Mouse (Mus musculus): ENCODE results near the gene Asb8. TPM values are rescaled to one million over a fixed set of nuclear protein-coding genes. Genes with fewer than 3 reads are reported as not detected.

Gene Asb8
- polyA plus RNA-seq, 1 experiment from 2014 or later: 41.7 TPM

DNA sequence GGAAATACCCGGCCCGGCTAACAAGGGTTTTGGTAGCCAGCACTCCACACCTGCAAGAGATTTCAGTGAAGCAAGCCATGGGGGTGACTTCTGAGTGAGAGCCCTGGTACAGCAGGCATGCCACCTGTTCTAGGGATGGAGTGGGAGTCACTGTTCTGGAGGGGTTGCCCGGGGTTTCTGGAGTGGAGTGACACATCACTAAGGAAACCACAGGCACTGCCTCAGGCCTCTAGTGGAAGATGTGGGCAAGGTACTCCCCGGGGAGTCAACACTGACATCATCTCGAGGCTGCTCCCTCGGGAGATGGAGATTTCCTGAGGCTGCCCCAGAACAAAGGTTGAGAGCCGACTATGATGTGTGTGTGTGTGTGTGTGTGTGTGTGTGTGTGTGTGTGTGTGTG lies 4.9 kb upstream of the Asb8 start:
- Histone ChIP-seq H3K27me3 (ENCODE audit: low read depth, poor library complexity, severe bottlenecking) (peaks cover 84% of the 10 kb centered on the region), H3K36me3 (no peaks in the 10 kb centered on the region), H3K9me3 (replicated peaks) (no peaks in the 10 kb centered on the region), H3K4me3 (peak overlapping the region; percentile 67; the same call in 1 of the 2 replicates), H3K27ac (replicated peaks) (no peak overlapping the region), H3K4me1 (peaks cover 49% of the 10 kb centered on the region)
- WGBS: 45% methylated on average over 7 of the region's 7 CpGs
- no peak for DNase-seq (ENCODE audit: low spot score)

DNA sequence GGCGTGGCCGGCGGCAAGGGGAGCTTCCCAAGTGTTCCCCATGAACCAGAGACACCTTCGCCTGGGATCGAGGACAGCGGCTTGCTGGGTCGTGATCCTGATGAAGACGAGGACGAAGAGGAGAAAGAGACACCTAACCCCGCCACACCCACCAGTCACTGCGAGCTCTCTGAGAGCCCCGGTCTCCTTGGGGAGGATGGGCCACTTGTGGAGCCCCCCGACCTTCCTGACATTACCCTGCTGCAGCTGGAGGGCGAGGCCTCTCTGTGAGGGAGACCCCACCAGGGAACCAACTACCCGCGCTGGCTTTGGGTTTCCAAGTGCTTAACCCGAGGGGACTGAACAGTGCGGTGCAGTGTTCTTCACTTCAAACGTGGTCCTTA lies 3.2 kb upstream of the Asb8 start:
- peaks cover 79% of the 10 kb centered on the region for H3K27me3 ChIP-seq (ENCODE audit: low read depth, poor library complexity, severe bottlenecking)
- WGBS: 2% methylated on average over 19 of the region's 19 CpGs
- no peaks in the 10 kb centered on the region for H3K36me3 ChIP-seq
- H3K9me3 ChIP-seq (replicated peaks): no peaks in the 10 kb centered on the region
- peak overlapping the region; percentile 89 for H3K27ac ChIP-seq (replicated peaks)
- H3K4me3 ChIP-seq: peak overlapping the region; percentile 67
- no peak for DNase-seq (ENCODE audit: low spot score)
- peaks cover 49% of the 10 kb centered on the region for H3K4me1 ChIP-seq

DNA sequence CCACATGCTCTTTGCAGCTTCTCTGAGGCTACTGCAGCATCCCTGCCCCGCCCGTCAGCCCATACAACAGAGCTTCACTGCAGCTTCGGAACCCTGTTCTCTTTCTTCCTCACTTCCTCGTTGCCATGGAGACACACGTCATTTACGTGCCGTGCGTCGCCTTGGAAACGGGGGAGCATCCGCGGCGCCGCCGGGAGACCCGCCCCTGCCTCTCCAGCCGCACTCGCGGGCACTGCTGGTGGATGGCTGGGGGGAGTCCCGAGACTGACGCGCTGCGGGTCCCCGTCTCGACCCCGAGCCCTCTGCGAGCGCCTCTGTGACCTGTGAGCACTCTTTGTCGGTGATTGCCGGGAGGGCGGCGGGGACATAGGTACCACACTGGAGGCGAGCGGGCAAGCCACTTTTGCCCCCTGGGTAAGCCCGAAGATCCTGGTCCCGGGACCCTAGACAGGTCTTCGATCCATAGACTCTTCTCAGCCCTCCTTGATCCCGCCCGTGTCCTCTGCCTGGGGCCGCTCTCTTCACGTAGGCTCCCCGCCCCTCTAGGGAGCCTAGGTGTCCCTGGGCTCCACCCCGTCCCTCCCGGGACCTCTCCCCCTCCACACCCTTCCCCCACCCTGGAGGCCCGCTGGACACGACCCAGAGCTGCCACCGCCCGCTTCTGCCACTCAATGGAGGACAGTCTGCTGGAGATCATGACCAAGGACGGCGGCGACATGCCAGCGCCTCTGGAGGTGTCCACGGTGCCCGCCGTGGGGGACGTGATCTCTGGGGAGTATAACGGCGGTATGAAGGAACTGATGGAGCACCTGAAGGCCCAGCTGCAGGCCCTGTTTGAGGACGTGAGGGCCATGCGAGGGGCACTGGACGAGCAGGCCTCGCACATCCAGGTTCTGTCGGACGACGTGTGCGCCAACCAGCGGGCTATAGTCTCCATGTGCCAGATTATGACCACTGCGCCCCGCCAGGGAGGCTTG lies 2.5 kb upstream of the Asb8 start:
- Histone ChIP-seq H3K9me3 (replicated peaks) (no peaks in the 10 kb centered on the region), H3K4me1 (peaks cover 49% of the 10 kb centered on the region), H3K36me3 (no peaks in the 10 kb centered on the region), H3K27ac (replicated peaks) (peak overlapping the region; percentile 89), H3K27me3 (ENCODE audit: low read depth, poor library complexity, severe bottlenecking) (peaks cover 73% of the 10 kb centered on the region), H3K4me3 (peak overlapping the region; percentile 67)
- peak; percentile 94 for DNase-seq (ENCODE audit: low spot score)
- under 1% methylated on average over 69 of the region's 69 CpGs for WGBS

DNA sequence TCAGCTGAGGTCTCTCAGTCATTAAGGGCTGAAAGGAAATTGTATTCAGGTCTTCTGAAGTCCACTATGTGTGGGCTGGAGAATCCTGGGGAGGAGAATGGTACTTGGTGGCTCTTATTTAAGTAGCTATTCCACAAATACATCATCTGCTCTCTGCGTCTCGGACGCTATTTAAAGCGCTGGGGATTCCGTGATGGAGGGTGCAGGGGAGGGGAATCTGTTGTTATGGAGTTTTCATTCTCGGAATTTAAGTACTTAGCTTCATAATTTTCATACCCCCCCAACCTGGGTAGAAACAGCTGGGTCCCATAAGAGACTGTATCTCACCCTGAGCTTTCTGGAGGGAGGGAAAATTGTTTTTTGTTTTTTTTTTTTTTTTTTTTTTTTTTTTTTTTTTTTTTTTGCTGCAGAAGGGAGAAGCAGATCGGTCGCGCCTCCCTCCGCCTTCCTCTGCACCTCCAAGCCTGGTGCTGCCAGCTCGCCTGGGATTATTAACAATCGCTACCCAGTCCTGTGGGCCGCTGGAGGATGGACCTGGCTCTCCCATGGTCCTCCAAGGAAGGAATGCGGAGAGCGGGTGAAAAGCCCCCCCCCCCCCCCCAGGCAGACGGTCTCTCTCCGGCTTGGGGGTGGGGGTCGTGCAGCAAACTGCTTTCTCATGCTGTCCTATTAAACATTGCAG lies 1.7 kb upstream of the Asb8 start, which contains the start of gene Ccdc184:
Ccdc184 (plus strand) TSS at position 196 of the 682 bp plus-strand sequence.
- H3K36me3 ChIP-seq: no peaks in the 10 kb centered on the region
- H3K27me3 ChIP-seq (ENCODE audit: low read depth, poor library complexity, severe bottlenecking): peaks cover 65% of the 10 kb centered on the region
- H3K4me3 ChIP-seq: peak within 1 kb of the TSS; percentile 67
- 2% methylated on average over 16 of the region's 18 CpGs for WGBS
- no peaks in the 10 kb centered on the region for H3K9me3 ChIP-seq (replicated peaks)
- H3K27ac ChIP-seq (replicated peaks): peak within 1 kb of the TSS; percentile 89
- peak; percentile 28 for DNase-seq (ENCODE audit: low spot score)
- H3K4me1 ChIP-seq: peaks cover 49% of the 10 kb centered on the region

DNA sequence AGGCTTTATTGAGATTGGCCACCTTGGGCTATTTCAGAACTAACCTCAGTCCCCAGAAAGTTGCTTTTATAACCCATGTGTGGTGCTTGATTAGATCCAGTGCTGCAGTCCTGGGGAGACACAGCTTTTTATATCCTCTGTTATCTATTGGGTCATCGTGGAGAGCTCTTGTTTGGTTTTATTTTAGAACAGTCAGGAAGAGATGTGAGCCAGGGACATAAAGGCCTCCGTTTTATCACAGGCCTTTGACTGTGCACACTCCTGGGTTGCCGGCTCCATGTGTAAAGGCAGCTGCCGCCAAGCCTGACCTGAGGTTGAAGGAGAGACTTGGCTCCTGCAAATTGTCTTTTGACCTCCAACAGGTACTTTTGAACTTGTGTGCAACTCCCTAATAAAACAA lies 2.9 kb downstream of the Asb8 start:
- WGBS: 85% methylated on average over 4 of the region's 4 CpGs
- no peak for DNase-seq (ENCODE audit: low spot score)
- H3K27ac ChIP-seq (replicated peaks): no peak overlapping the region
- H3K36me3 ChIP-seq: no peaks in the 10 kb centered on the region
- H3K27me3 ChIP-seq (ENCODE audit: low read depth, poor library complexity, severe bottlenecking): peaks cover 20% of the 10 kb centered on the region
- H3K4me3 ChIP-seq: no peak overlapping the region
- H3K9me3 ChIP-seq (replicated peaks): no peaks in the 10 kb centered on the region
- peaks cover 29% of the 10 kb centered on the region for H3K4me1 ChIP-seq

DNA sequence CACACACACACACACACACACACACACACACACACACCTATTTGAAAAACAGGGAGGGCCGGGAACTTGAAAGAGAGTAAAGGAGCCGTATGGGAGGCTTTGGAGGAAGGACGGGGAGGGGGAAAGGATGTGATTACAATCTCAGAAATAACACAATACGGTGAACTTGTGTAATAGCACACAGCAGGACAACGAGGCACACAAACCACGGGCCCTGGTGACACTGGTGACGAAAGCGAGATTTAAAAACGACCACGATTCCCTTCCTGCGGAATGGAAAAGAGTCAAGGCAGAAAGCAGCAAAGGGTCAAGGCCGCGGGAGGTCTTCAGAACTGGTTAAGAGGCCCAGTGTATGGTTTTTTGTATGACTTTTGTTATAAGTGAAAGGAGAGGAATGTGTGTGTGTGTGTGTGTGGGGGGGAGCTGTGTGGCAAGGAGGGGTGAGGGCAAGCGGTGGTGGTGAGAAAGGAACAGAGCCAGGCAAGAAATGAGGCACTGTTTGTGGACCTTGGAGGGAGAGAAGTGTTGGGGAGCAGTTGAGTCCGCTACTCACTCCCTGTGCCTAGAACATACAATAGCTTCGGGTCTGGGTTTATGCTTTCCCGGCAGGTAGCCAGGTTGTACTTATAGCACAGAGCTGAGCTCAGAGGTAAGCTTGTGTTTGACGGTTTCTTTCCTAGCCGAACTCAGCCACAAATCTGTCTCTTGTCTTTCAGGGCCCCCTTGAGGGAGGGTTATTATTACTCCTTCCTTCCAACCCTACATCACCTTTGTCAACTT lies 4.2 kb downstream of the Asb8 start:
- no peaks in the 10 kb centered on the region for H3K36me3 ChIP-seq
- no peak overlapping the region for H3K4me3 ChIP-seq
- peaks cover 15% of the 10 kb centered on the region for H3K27me3 ChIP-seq (ENCODE audit: low read depth, poor library complexity, severe bottlenecking)
- H3K9me3 ChIP-seq (replicated peaks): no peaks in the 10 kb centered on the region
- H3K27ac ChIP-seq (replicated peaks): 0 out of 2 replicates have a peak overlapping the region, but pooled peaks have one; percentile 13
- 75% methylated on average over 19 of the region's 19 CpGs for WGBS
- no peak for DNase-seq (ENCODE audit: low spot score)
- peaks cover 15% of the 10 kb centered on the region for H3K4me1 ChIP-seq

DNA sequence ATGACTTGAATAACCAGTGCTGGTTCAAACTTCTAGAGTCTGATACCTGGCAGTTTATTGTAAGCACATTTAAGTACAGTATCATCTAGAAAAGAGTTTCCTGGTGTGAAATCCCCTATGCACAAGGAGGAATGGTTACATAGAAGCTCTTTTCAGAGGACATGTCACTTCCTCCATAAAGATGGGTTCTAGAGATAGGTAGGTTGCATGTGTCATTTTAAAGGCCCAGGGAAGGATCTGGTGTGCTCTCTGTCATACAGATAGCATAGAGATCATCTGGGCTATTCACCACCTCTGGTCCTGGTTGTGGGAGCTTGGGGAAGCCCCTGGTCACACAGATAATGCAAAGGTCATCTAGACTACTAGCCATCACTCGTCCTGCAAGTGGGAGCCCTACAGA lies 8.2 kb downstream of the Asb8 start:
- 93% methylated on average over 1 of the region's 1 CpGs for WGBS
- Histone ChIP-seq H3K4me1 (peaks cover 18% of the 10 kb centered on the region), H3K27me3 (ENCODE audit: low read depth, poor library complexity, severe bottlenecking) (no peaks in the 10 kb centered on the region), H3K27ac (replicated peaks) (no peak overlapping the region), H3K36me3 (no peaks in the 10 kb centered on the region), H3K9me3 (replicated peaks) (no peaks in the 10 kb centered on the region), H3K4me3 (no peak overlapping the region)
- no peak for DNase-seq (ENCODE audit: low spot score)

DNA sequence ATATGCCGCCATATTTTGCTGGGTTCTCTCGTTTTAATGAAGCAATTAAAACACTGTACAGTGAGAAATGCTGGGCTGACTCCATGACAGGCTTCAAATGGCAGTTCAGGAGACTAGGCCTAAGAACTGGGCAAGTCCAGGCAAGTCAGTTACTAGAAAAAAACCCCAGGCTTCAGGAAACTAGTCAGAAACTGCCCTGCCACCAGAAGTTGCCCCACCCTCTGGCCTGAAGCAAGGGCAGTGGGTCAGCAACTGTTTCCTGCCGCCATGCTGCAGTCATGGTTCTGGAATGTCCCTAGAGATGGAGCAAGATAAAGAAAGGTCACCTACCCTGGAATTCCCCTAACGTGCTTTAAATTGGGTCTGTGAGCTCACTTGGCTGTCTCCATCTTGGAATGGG lies 9.5 kb downstream of the Asb8 start:
- no peaks in the 10 kb centered on the region for H3K9me3 ChIP-seq (replicated peaks)
- no peaks in the 10 kb centered on the region for H3K36me3 ChIP-seq
- WGBS: 77% methylated on average over 4 of the region's 4 CpGs
- peaks cover 13% of the 10 kb centered on the region for H3K4me1 ChIP-seq
- H3K27me3 ChIP-seq (ENCODE audit: low read depth, poor library complexity, severe bottlenecking): no peaks in the 10 kb centered on the region
- H3K27ac ChIP-seq (replicated peaks): no peak overlapping the region
- H3K4me3 ChIP-seq: no peak overlapping the region
- DNase-seq (ENCODE audit: low spot score): no peak

DNA sequence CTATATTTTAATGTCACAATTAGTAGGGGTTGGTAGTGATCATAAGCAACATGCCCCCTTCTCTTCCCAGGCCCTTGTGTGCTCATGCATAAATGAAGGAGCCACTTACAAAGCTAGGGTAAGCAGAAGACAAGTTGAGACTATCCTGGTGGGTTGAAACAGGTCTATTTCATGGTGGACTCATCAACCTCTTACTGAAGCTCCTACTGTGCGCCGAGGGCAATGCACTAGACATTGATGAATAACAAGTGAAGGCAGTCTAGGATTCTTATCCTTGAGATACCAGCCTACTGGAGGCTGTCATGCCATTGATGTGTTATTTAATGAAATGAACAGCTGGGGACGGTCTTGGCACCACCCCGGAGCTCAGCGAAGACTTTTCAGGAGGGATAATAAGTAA lies 10.2 kb downstream of the Asb8 start:
- no peak for DNase-seq (ENCODE audit: low spot score)
- Histone ChIP-seq H3K27me3 (ENCODE audit: low read depth, poor library complexity, severe bottlenecking) (no peaks in the 10 kb centered on the region), H3K4me1 (peaks cover 7% of the 10 kb centered on the region), H3K4me3 (no peak overlapping the region), H3K27ac (replicated peaks) (no peak overlapping the region), H3K36me3 (no peaks in the 10 kb centered on the region), H3K9me3 (replicated peaks) (no peaks in the 10 kb centered on the region)
- 93% methylated on average over 5 of the region's 5 CpGs for WGBS

DNA sequence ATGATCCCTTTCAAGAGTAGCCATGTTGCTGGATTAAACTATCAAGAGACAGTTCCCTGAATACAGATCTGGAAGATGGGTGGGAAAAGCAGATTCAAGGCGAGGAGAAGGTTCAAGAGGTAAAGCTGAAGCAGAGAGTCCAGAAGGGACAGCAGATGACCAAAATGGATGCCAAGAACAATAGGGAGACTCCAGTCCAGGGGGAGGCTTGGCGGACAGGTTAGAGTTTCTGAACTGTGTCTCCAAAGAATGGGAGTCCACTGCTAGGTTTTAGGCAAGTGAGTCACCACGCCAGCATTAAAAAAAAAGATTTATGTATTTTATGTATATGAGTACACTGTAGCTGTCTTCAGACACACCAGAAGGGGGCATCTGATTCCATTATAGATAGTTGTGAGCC lies 10.8 kb downstream of the Asb8 start:
- Histone ChIP-seq H3K9me3 (replicated peaks) (no peaks in the 10 kb centered on the region), H3K36me3 (no peaks in the 10 kb centered on the region), H3K4me1 (peaks cover 4% of the 10 kb centered on the region), H3K27ac (replicated peaks) (no peak overlapping the region), H3K4me3 (no peak overlapping the region), H3K27me3 (ENCODE audit: low read depth, poor library complexity, severe bottlenecking) (no peaks in the 10 kb centered on the region)
- DNase-seq (ENCODE audit: low spot score): no peak
- WGBS: 77% methylated on average over 3 of the region's 3 CpGs

DNA sequence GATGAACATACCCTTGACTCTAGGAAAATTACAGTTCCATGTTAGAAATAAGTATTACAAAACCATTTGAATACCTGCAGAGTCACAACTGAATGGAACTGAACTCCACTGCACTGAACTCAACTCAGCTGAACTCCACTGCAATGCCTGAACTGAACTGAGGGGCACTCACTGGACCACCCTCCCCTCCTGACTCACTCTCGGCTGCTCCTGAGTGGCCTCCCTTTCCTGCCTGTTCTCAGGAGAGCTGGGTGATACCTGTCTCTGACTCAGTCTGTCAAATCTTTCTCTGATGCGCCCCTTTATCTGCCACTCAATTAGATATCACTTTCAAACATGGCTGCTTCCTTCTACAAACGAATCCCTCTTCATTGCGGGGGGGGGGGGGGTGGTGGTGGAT lies 11.3 kb downstream of the Asb8 start:
- no peak overlapping the region for H3K4me3 ChIP-seq
- WGBS: 69% methylated on average over 4 of the region's 4 CpGs
- H3K27ac ChIP-seq (replicated peaks): no peak overlapping the region
- no peaks in the 10 kb centered on the region for H3K27me3 ChIP-seq (ENCODE audit: low read depth, poor library complexity, severe bottlenecking)
- H3K4me1 ChIP-seq: peaks cover 2% of the 10 kb centered on the region; the same call in 1 of the 2 replicates
- no peak for DNase-seq (ENCODE audit: low spot score)
- no peaks in the 10 kb centered on the region for H3K9me3 ChIP-seq (replicated peaks)
- H3K36me3 ChIP-seq: no peaks in the 10 kb centered on the region

DNA sequence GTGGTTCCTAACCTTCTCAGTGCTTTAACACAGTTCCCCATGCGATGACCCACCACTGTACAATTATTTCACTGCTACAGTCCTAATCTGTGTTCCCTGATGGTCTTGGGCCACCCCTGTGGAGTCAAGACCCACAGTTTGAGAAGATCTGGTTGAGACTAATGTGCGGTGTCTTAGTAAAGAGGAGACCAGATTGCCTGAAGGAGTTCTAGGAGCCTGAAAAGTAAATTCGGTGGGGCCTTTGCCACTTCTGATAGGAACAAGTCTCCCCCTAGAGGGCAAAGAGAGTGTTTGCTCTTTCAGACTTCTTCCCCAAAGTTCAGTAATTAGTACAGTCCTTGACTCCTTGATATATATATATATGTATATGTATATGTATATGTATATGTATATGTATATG lies 11.8 kb downstream of the Asb8 start:
- 37% methylated on average over 3 of the region's 3 CpGs for WGBS
- peak; percentile 30 for DNase-seq (ENCODE audit: low spot score)
- no peak overlapping the region for H3K27ac ChIP-seq (replicated peaks)

More for the DNA sequence above, 11.8 kb downstream of the Asb8 start:
- H3K4me3 ChIP-seq: no peak overlapping the region
- H3K4me1 ChIP-seq: peaks cover 2% of the 10 kb centered on the region; the same call in 1 of the 2 replicates
- no peaks in the 10 kb centered on the region for H3K36me3 ChIP-seq
- no peaks in the 10 kb centered on the region for H3K27me3 ChIP-seq (ENCODE audit: low read depth, poor library complexity, severe bottlenecking)
- H3K9me3 ChIP-seq (replicated peaks): no peaks in the 10 kb centered on the region
